Mouse (Mus musculus): ENCODE results near the gene Hps4.
"Not testable (repeated sequence)": the region's sequence is repeated elsewhere in the genome, so short reads cannot be mapped to it uniquely, and the experiment has no call there.

Gene Hps4

GRCm38 (mm10) chr5:112409274-112409673 is 66.4 kb downstream of the Hps4 start:
- no peak for DNase-seq

GRCm38 (mm10) chr5:112411072-112411471 is 68.2 kb downstream of the Hps4 start:
- no peak for DNase-seq

GRCm38 (mm10) chr5:112411514-112412335 is 68.8 kb downstream of the Hps4 start:
- DNase-seq, result peak; percentile 85

- DNase-seq, result not testable (repeated sequence)
Observed at GRCm38 (mm10) chr5:112412781-112413180, 69.9 kb downstream of the Hps4 start.

- DNase-seq, result no peak
Observed at GRCm38 (mm10) chr5:112416673-112417072, 73.8 kb downstream of the Hps4 start.

GRCm38 (mm10) chr5:112418023-112418422 is 75.1 kb downstream of the Hps4 start:
- DNase-seq, result no peak

GRCm38 (mm10) chr5:112419535-112419934 is 76.7 kb downstream of the Hps4 start:
- no peak for DNase-seq

GRCm38 (mm10) chr5:112426635-112427034 is 83.8 kb downstream of the Hps4 start:
- DNase-seq, result no peak

GRCm38 (mm10) chr5:112427283-112427682 is 84.4 kb downstream of the Hps4 start:
- peak; percentile 63 for DNase-seq

Measured in right cerebral cortex, adult 18-20 months (tissue).